Mouse (Mus musculus): ENCODE data around the gene Becn1.

The Becn1 gene

GRCm38 (mm10) chr11:101272446-101272845 lies 29.6 kb downstream of the Becn1 start:
- no peak for DNase-seq (ENCODE audit: low read depth, low spot score)

- DNase-seq (ENCODE audit: low read depth, low spot score) = no peak
Observed at GRCm38 (mm10) chr11:101269577-101270116, 32.4 kb downstream of the Becn1 start.

GRCm38 (mm10) chr11:101265906-101266305 lies 36.2 kb downstream of the Becn1 start:
- no peak for DNase-seq (ENCODE audit: low read depth, low spot score)

- no peak for DNase-seq (ENCODE audit: low read depth, low spot score)
Observed at GRCm38 (mm10) chr11:101264954-101265471, 37.1 kb downstream of the Becn1 start.

GRCm38 (mm10) chr11:101263989-101264280 lies 38.2 kb downstream of the Becn1 start:
- DNase-seq (ENCODE audit: low read depth, low spot score) = no peak

- DNase-seq (ENCODE audit: low read depth, low spot score) = no peak
Observed at GRCm38 (mm10) chr11:101263138-101263988, 38.7 kb downstream of the Becn1 start.

GRCm38 (mm10) chr11:101262272-101262967 lies 39.7 kb downstream of the Becn1 start:
- no peak for DNase-seq (ENCODE audit: low read depth, low spot score)

GRCm38 (mm10) chr11:101260826-101261380 lies 41.2 kb downstream of the Becn1 start:
- DNase-seq (ENCODE audit: low read depth, low spot score) = no peak

- no peak for DNase-seq (ENCODE audit: low read depth, low spot score)
Observed at GRCm38 (mm10) chr11:101259948-101260825, 41.9 kb downstream of the Becn1 start, which contains the start of gene Wnk4. Wnk4 (plus strand) TSS chr11:101260567.

GRCm38 (mm10) chr11:101259261-101259712 lies 42.8 kb downstream of the Becn1 start:
- no peak for DNase-seq (ENCODE audit: low read depth, low spot score)

- no peak for DNase-seq (ENCODE audit: low read depth, low spot score)
Observed at GRCm38 (mm10) chr11:101255826-101256775, 46.0 kb downstream of the Becn1 start.

- DNase-seq (ENCODE audit: low read depth, low spot score) = peak; percentile 70
Observed at GRCm38 (mm10) chr11:101253613-101254389, 48.3 kb downstream of the Becn1 start, which contains the start of gene Vps25. Vps25 (plus strand) TSS chr11:101253707.

- no peak for DNase-seq (ENCODE audit: low read depth, low spot score)
Observed at GRCm38 (mm10) chr11:101252941-101253340, 49.1 kb downstream of the Becn1 start.

GRCm38 (mm10) chr11:101251031-101251430 lies 51.1 kb downstream of the Becn1 start:
- no peak for DNase-seq (ENCODE audit: low read depth, low spot score)

- DNase-seq (ENCODE audit: low read depth, low spot score) = no peak
Observed at GRCm38 (mm10) chr11:101248258-101248994, 53.7 kb downstream of the Becn1 start.

GRCm38 (mm10) chr11:101247521-101248030 lies 54.5 kb downstream of the Becn1 start:
- no peak for DNase-seq (ENCODE audit: low read depth, low spot score)

GRCm38 (mm10) chr11:101246702-101247012 lies 55.4 kb downstream of the Becn1 start:
- no peak for DNase-seq (ENCODE audit: low read depth, low spot score)

All from embryo, embryonic 11.5 days (tissue).